In genomic region chr5:75155741-75156553, GRCm38 (mm10) we compare ENCODE assay signal across 8 mouse cellular contexts. TPM values are rescaled to one million over a fixed set of nuclear protein-coding genes. Genes with fewer than 3 reads are reported as not detected.
A peak's percentile ranks its signal among the peaks of the same experiment; 100 is the strongest.
DNase-seq lines count a peak whose midpoint lies in the region; ATAC-seq and TF ChIP-seq lines count a peak whose summit lies in the region.

No protein-coding gene starts in this region.

- H3K4me3 ChIP-seq in forebrain, embryonic 12.5 days (replicated peaks) = peak overlapping the region; percentile 47
- peak overlapping the region; percentile 50 for H3K4me3 ChIP-seq in heart, postnatal 0 days (ENCODE audit: low read depth, low read length)
- H3K4me3 ChIP-seq in liver, embryonic 16.5 days (ENCODE audit: low read depth, low read length) = peak overlapping the region; percentile 40
- peak overlapping the region; percentile 48 for H3K4me3 ChIP-seq in neural tube, embryonic 13.5 days
- peak overlapping the region; percentile 76 for H3K4me3 ChIP-seq in testis, adult 2 months (ENCODE audit: control insufficient read depth, low read depth, low read length)

- no peak; the same call in 1 of the 2 replicates for TF ChIP-seq POLR2A in testis, adult 2 months (IDR thresholded peaks at IDR 0.05; ENCODE audit: control insufficient read depth, low read depth, low read length)

- peaks cover 79% of the 10 kb centered on the region for H3K27me3 ChIP-seq in forebrain, embryonic 12.5 days
- H3K27me3 ChIP-seq in heart, postnatal 0 days (ENCODE audit: control insufficient read depth, insufficient read depth, low read length) = peaks cover 46% of the 10 kb centered on the region
- H3K27me3 ChIP-seq in liver, embryonic 16.5 days (ENCODE audit: control insufficient read depth, insufficient read depth, low read depth, low read length) = peaks cover 60% of the 10 kb centered on the region
- H3K27me3 ChIP-seq in neural tube, embryonic 13.5 days = peaks cover 49% of the 10 kb centered on the region
- H3K27me3 ChIP-seq in testis, adult 2 months (ENCODE audit: control insufficient read depth, insufficient read depth, low read length) = peaks cover 2% of the 10 kb centered on the region; the same call in 1 of the 2 replicates

- no peak for TF ChIP-seq EP300 in heart, postnatal 0 days (IDR thresholded peaks at IDR 0.05; ENCODE audit: low read depth)

- WGBS in forebrain, embryonic 12.5 days = 0% methylated on average over 51 of the region's 52 CpGs
- WGBS in heart, postnatal 0 days = under 1% methylated on average over 52 of the region's 52 CpGs
- WGBS in liver, embryonic 16.5 days (ENCODE audit: insufficient replicate concordance) = under 1% methylated on average over 52 of the region's 52 CpGs
- WGBS in neural tube, embryonic 13.5 days = under 1% methylated on average over 52 of the region's 52 CpGs

- peak overlapping the region; percentile 42; the same call in 1 of the 2 replicates for H3K27ac ChIP-seq in forebrain, embryonic 12.5 days
- H3K27ac ChIP-seq in heart, postnatal 0 days (ENCODE audit: low read depth) = peak overlapping the region; percentile 39
- H3K27ac ChIP-seq in liver, embryonic 16.5 days (ENCODE audit: low read length) = no peak overlapping the region
- no peak overlapping the region for H3K27ac ChIP-seq in neural tube, embryonic 13.5 days (replicated peaks)
- H3K27ac ChIP-seq in testis, adult 2 months (ENCODE audit: control insufficient read depth, insufficient read depth, low read depth, low read length) = no peak overlapping the region

- peak; percentile 85 for TF ChIP-seq CTCF in heart, postnatal 0 days (IDR thresholded peaks at IDR 0.05; ENCODE audit: low read depth)
- peak; percentile 60; the same call in 1 of the 2 replicates for TF ChIP-seq CTCF in testis, adult 2 months (IDR thresholded peaks at IDR 0.05; ENCODE audit: control insufficient read depth, insufficient read depth, insufficient replicate concordance, low read depth, low read length)

- peak overlapping the region; percentile 87 for H3K4me2 ChIP-seq in forebrain, embryonic 12.5 days
- H3K4me2 ChIP-seq in heart, postnatal 0 days (ENCODE audit: low read depth, low read length) = peak overlapping the region; percentile 71
- peak overlapping the region; percentile 66 for H3K4me2 ChIP-seq in liver, embryonic 16.5 days (ENCODE audit: low read depth, low read length)
- peak overlapping the region; percentile 71 for H3K4me2 ChIP-seq in neural tube, embryonic 13.5 days

- no peaks in the 10 kb centered on the region for H3K9me3 ChIP-seq in forebrain, embryonic 12.5 days
- H3K9me3 ChIP-seq in heart, postnatal 0 days (replicated peaks; ENCODE audit: control insufficient read depth, low read length) = no peaks in the 10 kb centered on the region
- no peaks in the 10 kb centered on the region for H3K9me3 ChIP-seq in liver, embryonic 16.5 days (replicated peaks; ENCODE audit: control insufficient read depth, low read length)
- no peaks in the 10 kb centered on the region for H3K9me3 ChIP-seq in neural tube, embryonic 13.5 days

- ATAC-seq in CD4-positive, CD25-positive, alpha-beta regulatory T cell, adult 4 months = peak; percentile 67
- peak; percentile 89 for ATAC-seq in forebrain, embryonic 12.5 days (ENCODE audit: low FRiP score)
- ATAC-seq in heart, postnatal 0 days (ENCODE audit: insufficient read depth, low read depth) = peak; percentile 90
- peak; percentile 79 for ATAC-seq in liver, embryonic 16.5 days (ENCODE audit: low read depth)
- ATAC-seq in neural tube, embryonic 13.5 days (ENCODE audit: low read depth) = peak; percentile 93

- peak; percentile 51 for DNase-seq in c-Kit-positive CD71-negative TER-119-negative erythroid progenitor cells, embryonic 14.5 days (ENCODE audit: low read depth)
- peak; percentile 73 for DNase-seq in heart, postnatal 0 days (ENCODE audit: low spot score)
- peak; percentile 87 for DNase-seq in kidney, postnatal 25 days

- H3K4me1 ChIP-seq in forebrain, embryonic 12.5 days = peaks cover 48% of the 10 kb centered on the region
- peaks cover 5% of the 10 kb centered on the region; the same call in 1 of the 2 replicates for H3K4me1 ChIP-seq in heart, postnatal 0 days (ENCODE audit: control insufficient read depth, insufficient read depth)
- peaks cover 5% of the 10 kb centered on the region for H3K4me1 ChIP-seq in liver, embryonic 16.5 days (ENCODE audit: control insufficient read depth, low read depth, low read length)
- peaks cover 53% of the 10 kb centered on the region for H3K4me1 ChIP-seq in neural tube, embryonic 13.5 days (replicated peaks)
- peaks cover 4% of the 10 kb centered on the region for H3K4me1 ChIP-seq in testis, adult 2 months (ENCODE audit: control insufficient read depth, insufficient read depth, low read length)

- peak overlapping the region; percentile 49 for H3K9ac ChIP-seq in forebrain, embryonic 12.5 days
- H3K9ac ChIP-seq in heart, postnatal 0 days (replicated peaks; ENCODE audit: low read depth, low read length) = peak overlapping the region; percentile 35
- no peak overlapping the region; the same call in 1 of the 2 replicates for H3K9ac ChIP-seq in liver, embryonic 16.5 days (ENCODE audit: low read depth, low read length)
- peak overlapping the region; percentile 66 for H3K9ac ChIP-seq in neural tube, embryonic 13.5 days

- H3K36me3 ChIP-seq in forebrain, embryonic 12.5 days (replicated peaks) = no peaks in the 10 kb centered on the region
- no peaks in the 10 kb centered on the region for H3K36me3 ChIP-seq in heart, postnatal 0 days (replicated peaks; ENCODE audit: control insufficient read depth, insufficient read depth, low read length)
- H3K36me3 ChIP-seq in liver, embryonic 16.5 days (ENCODE audit: control insufficient read depth, insufficient read depth) = no peaks in the 10 kb centered on the region
- H3K36me3 ChIP-seq in neural tube, embryonic 13.5 days = no peaks in the 10 kb centered on the region
- no peaks in the 10 kb centered on the region for H3K36me3 ChIP-seq in testis, adult 2 months (ENCODE audit: control insufficient read depth, insufficient read depth, low read length)

RNA-seq across cellular contexts. Expression of gene Pdgfra, which starts 3.9 kb away (rescaled TPM):
- polyA plus RNA-seq in CD4-positive, CD25-positive, alpha-beta regulatory T cell, adult 4 months (2017; shearing (Covaris generic)) = under 1 TPM in 1 of 2 experiments, not detected in 1; 0.66 TPM
- 15.7 and 18.9 TPM in 2 replicates for polyA plus RNA-seq in forebrain, embryonic 12.5 days (2016; fragmentation: Nextera tagmentation; extraction: Ambion mirVana)
- total RNA-seq in heart, postnatal 0 days (2014; rRNA removed; ENCODE audit: low replicate concordance) = 25.3 and 27.4 TPM in 2 replicates
- 5.3 and 6.1 TPM in 2 replicates for polyA plus RNA-seq in heart, postnatal 0 days (2015; fragmentation: Nextera tagmentation; extraction: Ambion mirVana)
- 1.6 and 1.7 TPM in 2 replicates for polyA plus RNA-seq in liver, embryonic 16.5 days (2015; fragmentation: Nextera tagmentation; extraction: Ambion mirVana)
- polyA plus RNA-seq in neural tube, embryonic 13.5 days (2015; fragmentation: Nextera tagmentation; extraction: Ambion mirVana) = 11.3 and 16.4 TPM in 2 replicates
- 3.9 TPM in 2 replicates for polyA plus RNA-seq in testis, adult 2 months (2012; rRNA removed)

Comparison
In these comparisons a context has a peak if more than half of its experiments do, and no peak if none do; other contexts are left out.
1. H3K27ac ChIP-seq: peak in forebrain, embryonic 12.5 days (single experiment) and heart, postnatal 0 days (single experiment); none in liver, embryonic 16.5 days (single experiment), neural tube, embryonic 13.5 days (single experiment) and testis, adult 2 months (single experiment).
2. Peak in every context shown above with its lines, with median percentiles within 50 percentile points of each other: ATAC-seq, DNase-seq, H3K4me2 ChIP-seq and H3K4me3 ChIP-seq.